Mouse (Mus musculus) activated CD4-positive, CD25-positive, alpha-beta regulatory T cell, adult 4 months (primary cell): ENCODE data around the gene Olfr706. TPM values are rescaled to one million over a fixed set of nuclear protein-coding genes. Genes with fewer than 3 reads are reported as not detected.
"Not testable (repeated sequence)": the region's sequence is repeated elsewhere in the genome, so short reads cannot be mapped to it uniquely, and the experiment has no call there.

Source experiments
- ATAC-seq: one replicate; pipeline ENCODE4 v1.8.0; 2017
- polyA plus RNA-seq, 2 experiments: library from polyadenylated mRNA; unstranded; fragments of 100-300 nt; shearing (Covaris generic); gene quantifications; one replicate each; pipeline ENCODE4 v1.2.1; 2017

Gene Olfr706
- polyA plus RNA-seq = not detected

DNA sequence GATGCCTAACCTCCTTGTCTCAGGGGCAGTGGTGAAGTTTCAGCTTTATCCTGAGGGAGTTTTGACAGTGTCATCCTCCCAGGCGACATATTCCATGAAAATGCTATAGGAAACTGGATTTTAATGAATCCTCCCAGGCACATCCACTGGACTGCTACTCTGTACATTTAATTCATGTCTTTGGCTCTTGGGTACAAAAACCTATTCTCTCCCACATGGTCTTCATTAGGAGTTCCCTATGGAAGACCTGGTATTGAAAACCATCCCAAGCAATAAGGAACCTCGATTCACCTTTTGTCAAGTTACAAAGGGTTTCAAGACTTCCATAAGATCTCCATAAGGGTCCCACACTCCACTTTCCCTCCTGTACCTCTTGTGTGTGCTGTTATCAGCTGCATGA is at the start of gene Olfr706:
Gene Olfr706 (minus strand): TSS at position 101 of the 400 bp plus-strand sequence.
- ATAC-seq = no peak

- no peak for ATAC-seq
Observed at GRCm38 (mm10) chr7:106932119-106932518, 44.2 kb upstream of the Olfr706 start, which contains the start of gene Olfr709-ps1. Olfr709-ps1 (minus strand) TSS chr7:106932219.

DNA sequence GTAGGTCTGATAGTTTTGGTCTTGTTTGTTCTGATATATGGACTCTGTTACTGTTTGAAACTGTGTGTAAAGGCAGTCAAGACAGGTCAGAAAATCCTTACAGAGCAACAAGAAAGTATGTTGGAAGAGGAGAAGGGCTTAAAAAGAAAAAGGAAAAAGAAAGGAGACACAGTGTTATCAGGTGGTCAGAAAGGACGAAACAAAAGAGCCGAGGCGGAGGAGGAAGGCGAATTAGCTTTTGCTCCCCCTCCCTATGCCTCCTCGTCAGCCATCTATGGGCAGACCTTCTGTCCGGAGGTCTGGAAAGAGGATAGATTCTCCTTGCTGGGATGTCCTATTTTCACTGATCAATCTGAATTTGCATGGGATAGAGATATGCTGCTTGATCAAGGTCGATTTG is 33.0 kb upstream of the Olfr706 start:
- not testable (repeated sequence) for ATAC-seq

DNA sequence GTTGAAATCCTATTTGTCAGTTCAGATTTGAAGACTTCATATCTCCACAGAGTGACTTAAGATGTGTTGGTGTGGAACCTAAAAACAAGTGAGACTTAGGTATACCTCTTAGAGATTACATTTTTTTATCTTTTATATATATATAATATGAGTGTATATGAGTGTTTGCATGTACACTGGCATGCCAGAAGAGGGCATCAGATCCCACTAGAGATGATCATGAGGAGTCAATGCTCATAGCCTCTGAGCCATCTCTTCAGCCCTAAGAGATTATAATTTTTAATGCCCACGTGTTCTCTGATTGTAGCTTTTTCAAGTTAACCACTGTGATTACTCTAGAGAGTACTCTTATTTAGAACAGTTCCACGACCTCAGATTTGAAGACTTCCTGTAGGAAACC is 19.7 kb upstream of the Olfr706 start, which contains the start of gene Olfr1532-ps1:
Gene Olfr1532-ps1 (plus strand): TSS at position 326 of the 400 bp plus-strand sequence.
- ATAC-seq = no peak

- not testable (repeated sequence) for ATAC-seq
Observed at GRCm38 (mm10) chr7:106901141-106901540, 13.2 kb upstream of the Olfr706 start, which contains the start of gene Olfr707. Olfr707 (minus strand) TSS chr7:106901241.

DNA sequence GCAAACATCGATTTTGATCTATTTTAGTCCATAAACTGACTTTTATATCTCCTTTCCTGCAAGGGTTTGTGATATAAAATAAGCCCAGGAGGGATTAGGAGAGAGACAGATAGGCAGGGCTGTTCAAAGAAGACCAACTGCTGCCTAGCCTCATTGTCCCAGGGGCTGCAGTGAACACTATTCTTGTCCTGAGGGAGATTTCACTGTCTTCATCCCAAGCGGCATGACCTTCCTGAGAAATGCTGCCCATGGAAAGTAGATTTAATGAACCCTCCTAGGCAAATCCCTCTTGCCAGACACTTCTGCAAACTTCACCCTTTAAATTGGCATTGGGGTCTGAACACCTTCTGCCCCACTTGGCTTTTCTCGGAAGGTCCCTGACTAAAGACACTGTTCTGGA is 11.2 kb downstream of the Olfr706 start, which contains the start of gene Olfr705:
Gene Olfr705 (minus strand): TSS at position 101 of the 400 bp plus-strand sequence.
- ATAC-seq = no peak

- no peak for ATAC-seq
Observed at GRCm38 (mm10) chr7:106862885-106863284, 25.1 kb downstream of the Olfr706 start, which contains the start of gene Olfr704. Olfr704 (plus strand) TSS chr7:106863185.

GRCm38 (mm10) chr7:106843060-106843459 is 44.9 kb downstream of the Olfr706 start, which contains the start of gene Olfr703:
Olfr703 (plus strand) TSS chr7:106843360.
- no peak for ATAC-seq

DNA sequence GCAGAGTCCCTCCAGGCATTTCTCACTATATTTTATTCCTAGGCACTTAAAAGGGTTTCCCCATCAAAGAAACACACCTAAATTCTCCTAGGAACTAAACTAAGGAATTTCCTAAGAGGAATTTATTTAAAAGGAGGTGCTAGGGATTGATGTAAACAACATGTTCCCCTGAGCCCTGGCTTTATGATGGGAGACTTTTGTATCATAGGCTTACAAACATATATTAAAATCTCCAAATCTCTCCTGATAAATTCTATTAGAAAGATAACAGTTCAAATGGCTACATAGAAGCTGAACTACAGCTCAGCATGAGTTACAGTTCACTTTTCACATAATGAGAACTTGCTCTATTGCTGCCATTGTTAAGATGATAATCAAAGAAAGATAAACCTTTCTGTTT is 54.2 kb downstream of the Olfr706 start, which contains the start of gene Olfr702:
Gene Olfr702 (minus strand): TSS at position 101 of the 400 bp plus-strand sequence.
- ATAC-seq = no peak

Other genes starting within 250 kb of the Olfr706 start
- gene Olfr693, start 207.6 kb downstream of the Olfr706 start, polyA plus RNA-seq = not detected
- not detected for gene Olfr694, start 196.3 kb downstream of the Olfr706 start, polyA plus RNA-seq
- not detected for gene Olfr695, start 171.8 kb downstream of the Olfr706 start, polyA plus RNA-seq
- gene Olfr697, start 145.7 kb downstream of the Olfr706 start, polyA plus RNA-seq = not detected
- gene Olfr698, start 132.8 kb downstream of the Olfr706 start, polyA plus RNA-seq = under 1 TPM in 1 of 2 experiments, not detected in 1; 0.85 TPM
- gene Olfr699, start 95.0 kb downstream of the Olfr706 start, polyA plus RNA-seq = not detected
- not detected for gene Olfr700, start 79.3 kb downstream of the Olfr706 start, polyA plus RNA-seq
- not detected for gene Olfr701, start 74.0 kb downstream of the Olfr706 start, polyA plus RNA-seq
- not detected for gene Olfr702, start 54.3 kb downstream of the Olfr706 start, polyA plus RNA-seq
- not detected for gene Olfr703, start 44.8 kb downstream of the Olfr706 start, polyA plus RNA-seq
- gene Olfr704, start 25.0 kb downstream of the Olfr706 start, polyA plus RNA-seq = not detected
- gene Olfr705, start 11.3 kb downstream of the Olfr706 start, polyA plus RNA-seq = not detected
- not detected for gene Olfr707, start 13.1 kb upstream of the Olfr706 start, polyA plus RNA-seq
- not detected for gene Olfr1532-ps1, start 19.8 kb upstream of the Olfr706 start, polyA plus RNA-seq
- not detected for gene Olfr709-ps1, start 44.1 kb upstream of the Olfr706 start, polyA plus RNA-seq
- gene Olfr710, start 60.1 kb upstream of the Olfr706 start, polyA plus RNA-seq = not detected
- under 1 TPM in 1 of 2 experiments, not detected in 1; 0.08 TPM for gene Olfr6, start 75.8 kb upstream of the Olfr706 start, polyA plus RNA-seq
- not detected for gene Olfr711, start 87.3 kb upstream of the Olfr706 start, polyA plus RNA-seq
- not detected for gene Olfr2, start 117.9 kb upstream of the Olfr706 start, polyA plus RNA-seq
- not detected for gene Olfr713, start 143.0 kb upstream of the Olfr706 start, polyA plus RNA-seq
- gene Olfr714, start 182.8 kb upstream of the Olfr706 start, polyA plus RNA-seq = not detected
- gene Olfr17, start 205.1 kb upstream of the Olfr706 start, polyA plus RNA-seq = not detected
- gene Olfr715b, start 222.2 kb upstream of the Olfr706 start, polyA plus RNA-seq = not detected
- not detected for gene Olfr715, start 242.9 kb upstream of the Olfr706 start, polyA plus RNA-seq